ENCODE assay signal across 8 mouse cellular contexts in genomic region chr10:88200951-88201638, GRCm38 (mm10). TPM values are rescaled to one million over a fixed set of nuclear protein-coding genes. Genes with fewer than 3 reads are reported as not detected.
DNase-seq lines count a peak whose midpoint lies in the region; ATAC-seq and TF ChIP-seq lines count a peak whose summit lies in the region.

Gene Washc3, plus strand, starts transcription at chr10:88201093.

- peak within 1 kb of the TSS; percentile 73 for H3K4me3 ChIP-seq in cortical plate, adult 2 months (ENCODE audit: insufficient read depth, low read length)
- H3K4me3 ChIP-seq in megakaryocyte, embryonic 14.5 days (replicated peaks): peak within 1 kb of the TSS; percentile 94

- peaks cover 4% of the 10 kb centered on the region for H3K27me3 ChIP-seq in megakaryocyte, embryonic 14.5 days (replicated peaks)

- DNase-seq in gastrocnemius, adult 8-10 months (ENCODE audit: low spot score in 2 of 2): peak; percentile 84 to 85
- peak; percentile 71 for DNase-seq in hindlimb bud, embryonic 11.5 days (ENCODE audit: extremely low spot score, low read depth, low spot score)
- peak; percentile 88 to 89 for DNase-seq in left cerebral cortex, adult 8-10 months (ENCODE audit: low spot score in 2 of 2)
- DNase-seq in right cerebral cortex, postnatal 10 days (ENCODE audit: low spot score in 2 of 2): peak; percentile 97
- peak; percentile 86 for DNase-seq in urinary bladder, postnatal 25 days (ENCODE audit: low spot score)

- TF ChIP-seq POLR2A in cortical plate, adult 2 months (IDR thresholded peaks at IDR 0.05; ENCODE audit: extremely low read depth, insufficient read depth, low read length): peak; percentile 90

- ATAC-seq in activated CD4-positive, CD25-positive, alpha-beta regulatory T cell, adult 4 months: peak; percentile 89

- TF ChIP-seq CTCF in cortical plate, adult 2 months (IDR thresholded peaks at IDR 0.05; ENCODE audit: extremely low read depth, insufficient read depth, low read length): no peak

- peak within 1 kb of the TSS; percentile 49 for H3K27ac ChIP-seq in cortical plate, adult 2 months (ENCODE audit: insufficient read depth, low read length)

- peaks cover 35% of the 10 kb centered on the region for H3K36me3 ChIP-seq in megakaryocyte, embryonic 14.5 days (replicated peaks; ENCODE audit: low read length)

- H3K9me3 ChIP-seq in megakaryocyte, embryonic 14.5 days: no peaks in the 10 kb centered on the region

- no peaks in the 10 kb centered on the region for H3K4me1 ChIP-seq in cortical plate, adult 2 months (ENCODE audit: control insufficient read depth, insufficient read depth, low read length)
- peaks cover 22% of the 10 kb centered on the region for H3K4me1 ChIP-seq in megakaryocyte, embryonic 14.5 days

RNA-seq across cellular contexts. Expression of gene Washc3, which starts in this region (rescaled TPM):
- polyA plus RNA-seq in activated CD4-positive, CD25-positive, alpha-beta regulatory T cell, adult 4 months (2017; shearing (Covaris generic)): 100 to 1,000 TPM; 111 to 120 TPM
- polyA plus RNA-seq in cortical plate, adult 2 months (2012; rRNA removed): 23.8 and 24.2 TPM in 2 replicates
- total RNA-seq in gastrocnemius, adult 8-10 months (2022): 10 to 100 TPM; 26.3 to 30.1 (median 27.5) TPM
- 10 to 100 TPM; 27.1 to 30.7 (median 27.2) TPM for total RNA-seq in left cerebral cortex, adult 8-10 months (2022)
- polyA plus RNA-seq in megakaryocyte, embryonic 14.5 days (2012; ENCODE audit: insufficient read depth, low replicate concordance): 3.9 and 27.8 TPM in 2 replicates

Comparison
In these comparisons a context has a peak if more than half of its experiments do, and no peak if none do; other contexts are left out.
1. Peak in every context shown above with its lines: DNase-seq, ATAC-seq, H3K4me3 ChIP-seq and H3K27ac ChIP-seq.